Mouse (Mus musculus): Measurements from ENCODE around the gene Mindy1.

DNA sequence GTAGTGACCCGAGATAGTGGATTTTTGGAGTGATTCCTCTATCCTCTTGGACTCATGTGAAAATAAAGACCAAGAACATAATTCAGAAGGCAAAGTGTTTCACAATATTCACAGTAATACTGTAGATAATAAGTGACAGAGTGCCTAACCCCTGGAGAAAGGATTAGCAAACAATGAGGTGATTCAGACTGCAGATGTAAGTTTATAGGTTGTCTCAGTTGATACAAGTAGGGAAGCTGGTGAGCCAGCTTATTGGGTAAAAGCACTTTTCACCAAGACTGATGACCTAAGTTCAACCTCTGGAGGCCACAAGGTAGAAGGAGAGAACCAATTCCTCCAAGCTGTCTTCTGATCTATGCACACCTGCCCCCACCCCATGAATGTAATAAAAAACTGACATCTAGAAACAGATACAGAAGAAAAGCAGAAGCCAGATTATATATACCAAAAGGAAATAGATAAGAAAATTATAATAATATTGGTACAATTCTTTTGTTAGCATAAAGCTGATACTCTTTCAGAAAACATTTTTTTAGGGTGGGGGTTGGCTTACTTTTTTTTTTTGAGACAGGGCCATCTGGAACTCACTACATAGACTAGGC lies 47.8 kb downstream of the Mindy1 start:
- TF ChIP-seq CHD1 (IDR thresholded peaks at IDR 0.05; ENCODE audit: low read depth, low read length) = no peak
- no peak for TF ChIP-seq HCFC1 (IDR thresholded peaks at IDR 0.05; ENCODE audit: low read depth, low read length)
- TF ChIP-seq MXI1 (IDR thresholded peaks at IDR 0.05; ENCODE audit: low read depth, low read length) = no peak
- TF ChIP-seq MAX (IDR thresholded peaks at IDR 0.05; ENCODE audit: low read length) = no peak
- no peak for TF ChIP-seq JUND (conservative IDR thresholded peaks at IDR 0.05; ENCODE audit: low read depth, low read length)
- TF ChIP-seq TBP (conservative IDR thresholded peaks at IDR 0.05; ENCODE audit: low read depth, low read length) = no peak
- TF ChIP-seq CTCF (conservative IDR thresholded peaks at IDR 0.05 in 1 of 2, IDR thresholded peaks at IDR 0.05 in 1 of 2; ENCODE audit: low read depth in 2 of 2, low read length in 2 of 2) = no peak
